Mouse (Mus musculus): ENCODE results near the gene Lmo1.

- TF ChIP-seq POLR2A (IDR thresholded peaks at IDR 0.05; ENCODE audit: borderline replicate concordance, control insufficient read depth, low read depth, low read length), result no peak
- no peak for TF ChIP-seq CTCF (IDR thresholded peaks at IDR 0.05; ENCODE audit: control insufficient read depth, insufficient read depth, low read length)
These were observed 45.0 kb upstream of the Lmo1 start for GRCm38 (mm10) chr7:109220026-109220425.
